ENCODE assay signal across 9 mouse cellular contexts in genomic region chr14:60414691-60415090, GRCm38 (mm10). TPM values are rescaled to one million over a fixed set of nuclear protein-coding genes. Genes with fewer than 3 reads are reported as not detected.
DNase-seq lines count a peak whose midpoint lies in the region; ATAC-seq and TF ChIP-seq lines count a peak whose summit lies in the region.
"Had no signal": no experiment of that assay in that cellular context is flagged by ENCODE, and none has a peak within 500 bp of the region (broad histone marks: within the 10 kb centered on the region; RNA-seq: fewer than 3 reads in every experiment).

No protein-coding gene starts in this region.

- WGBS in lung, embryonic 14.5 days = 38% methylated on average over 8 of the region's 8 CpGs
- 50% methylated on average over 8 of the region's 8 CpGs for WGBS in lung, adult 2 months
- WGBS in neural tube, embryonic 15.5 days = 48% methylated on average over 8 of the region's 8 CpGs

- H3K9ac ChIP-seq in lung, embryonic 14.5 days = no peak overlapping the region
- no peak overlapping the region for H3K9ac ChIP-seq in neural tube, embryonic 15.5 days (replicated peaks)

- peak; percentile 87 for DNase-seq in lung, embryonic 14.5 days
- no peak for DNase-seq in lung, adult 2 months
- DNase-seq in left cerebral cortex, adult 11 months (ENCODE audit: low spot score) = peak; percentile 69
- DNase-seq in natural killer cell, adult 2 months (ENCODE audit: low spot score in 2 of 2) = no peak
- no peak for DNase-seq in urinary bladder, postnatal 36 days (ENCODE audit: low spot score in 2 of 2)
- DNase-seq in gastrocnemius, adult 8-10 months (ENCODE audit: low spot score in 2 of 2) = no peak

- H3K36me3 ChIP-seq in lung, embryonic 14.5 days (ENCODE audit: insufficient read depth) = no peaks in the 10 kb centered on the region
- H3K36me3 ChIP-seq in neural tube, embryonic 15.5 days = no peaks in the 10 kb centered on the region

- TF ChIP-seq CTCF in lung, embryonic 14.5 days (IDR thresholded peaks at IDR 0.05; ENCODE audit: low read depth) = no peak
- TF ChIP-seq CTCF in lung, adult 2 months (IDR thresholded peaks at IDR 0.05; ENCODE audit: insufficient read depth, low read length) = no peak
- TF ChIP-seq CTCF in embryonic fibroblast, embryonic 13.5 days (IDR thresholded peaks at IDR 0.05; ENCODE audit: borderline replicate concordance, insufficient read depth, low read length) = no peak

- H3K4me1 ChIP-seq in lung, embryonic 14.5 days (ENCODE audit: insufficient read depth) = peaks cover 2% of the 10 kb centered on the region; the same call in 1 of the 2 replicates
- no peaks in the 10 kb centered on the region for H3K4me1 ChIP-seq in lung, adult 2 months (ENCODE audit: control insufficient read depth, insufficient read depth, low read length)
- peaks cover 2% of the 10 kb centered on the region; the same call in 1 of the 2 replicates for H3K4me1 ChIP-seq in embryonic fibroblast, embryonic 13.5 days (ENCODE audit: control insufficient read depth, insufficient read depth, low read length)
- peaks cover 27% of the 10 kb centered on the region for H3K4me1 ChIP-seq in neural tube, embryonic 15.5 days

- 0 out of 2 replicates have a peak overlapping the region, but pooled peaks have one; percentile 4 for H3K27ac ChIP-seq in lung, embryonic 14.5 days (ENCODE audit: low read depth)
- 0 out of 2 replicates have a peak overlapping the region, but pooled peaks have one; percentile 2 for H3K27ac ChIP-seq in embryonic fibroblast, embryonic 13.5 days (ENCODE audit: insufficient read depth, low read length)
- 0 out of 2 replicates have a peak overlapping the region, but pooled peaks have one; percentile 28 for H3K27ac ChIP-seq in neural tube, embryonic 15.5 days (replicated peaks)

- no peak overlapping the region for H3K4me3 ChIP-seq in lung, embryonic 14.5 days (ENCODE audit: low read depth, low read length)
- no peak overlapping the region for H3K4me3 ChIP-seq in lung, adult 2 months (replicated peaks; ENCODE audit: extremely low read depth, low read depth, low read length)
- no peak overlapping the region for H3K4me3 ChIP-seq in embryonic fibroblast, embryonic 13.5 days (ENCODE audit: insufficient read depth, low read length)
- H3K4me3 ChIP-seq in neural tube, embryonic 15.5 days (replicated peaks) = no peak overlapping the region

- no peaks in the 10 kb centered on the region for H3K27me3 ChIP-seq in lung, embryonic 14.5 days (ENCODE audit: insufficient read depth, low read length)
- H3K27me3 ChIP-seq in neural tube, embryonic 15.5 days (replicated peaks) = no peaks in the 10 kb centered on the region

- no peaks in the 10 kb centered on the region for H3K9me3 ChIP-seq in lung, embryonic 14.5 days (ENCODE audit: low read depth, low read length)
- H3K9me3 ChIP-seq in neural tube, embryonic 15.5 days (replicated peaks) = no peaks in the 10 kb centered on the region

- H3K4me2 ChIP-seq in lung, embryonic 14.5 days = peak overlapping the region; percentile 2; the same call in 1 of the 2 replicates
- H3K4me2 ChIP-seq in neural tube, embryonic 15.5 days = no peak overlapping the region

- peak; percentile 89; the same call in 1 of the 2 replicates for ATAC-seq in lung, embryonic 14.5 days (ENCODE audit: insufficient read depth)
- ATAC-seq in neural tube, embryonic 15.5 days (ENCODE audit: low FRiP score) = no peak

- no peak for TF ChIP-seq POLR2A in lung, adult 2 months (IDR thresholded peaks at IDR 0.05; ENCODE audit: borderline replicate concordance, extremely low read depth, low read depth, low read length)
- no peak for TF ChIP-seq POLR2A in embryonic fibroblast, embryonic 13.5 days (IDR thresholded peaks at IDR 0.05; ENCODE audit: low read depth, low read length)

RNA-seq across cellular contexts. Expression of gene Amer2, which starts 41.6 kb away (rescaled TPM):
- 1.3 and 2.0 TPM in 2 replicates for polyA plus RNA-seq in lung, embryonic 14.5 days (2014; fragmentation: Nextera tagmentation; extraction: Ambion mirVana)
- 0.09 and 0.26 TPM in 2 replicates for polyA plus RNA-seq in lung, adult 2 months (2012; rRNA removed)
- polyA plus RNA-seq in embryonic fibroblast, embryonic 13.5 days (2011; ENCODE audit: insufficient read length, low read depth, missing spikeins) = 0.73 and 1.2 TPM in 2 replicates
- polyA plus RNA-seq in neural tube, embryonic 15.5 days (2015; fragmentation: Nextera tagmentation; extraction: Ambion mirVana) = 21.8 and 30.5 TPM in 2 replicates
- total RNA-seq in gastrocnemius, adult 8-10 months (2022) = under 1 TPM in 1 of 4 experiments, not detected in 3; 0.02 TPM
- total RNA-seq: MEL had no signal

Comparison
In these comparisons a context has a peak if more than half of its experiments do, and no peak if none do; other contexts are left out.
1. DNase-seq: peak in lung, embryonic 14.5 days (single experiment) and left cerebral cortex, adult 11 months (single experiment); none in lung, adult 2 months (single experiment), natural killer cell, adult 2 months (0 of 2), urinary bladder, postnatal 36 days (0 of 2) and gastrocnemius, adult 8-10 months (0 of 2).
2. Peak in every context shown above with its lines, with median percentiles within 50 percentile points of each other: H3K27ac ChIP-seq.